Mouse (Mus musculus) forebrain, postnatal 0 days (tissue): ENCODE results near the gene Ahnak2. TPM values are rescaled to one million over a fixed set of nuclear protein-coding genes. Genes with fewer than 3 reads are reported as not detected.
A peak's percentile ranks its signal among the peaks of the same experiment; 100 is the strongest.

Source experiments
- ATAC-seq: fragments of 200-750 bp; cut with Nextera tagmentation; 2 replicates; pipeline ENCODE4 v1.8.0; 2017; ENCODE audit warnings: mild to moderate bottlenecking, moderate library complexity
- DNase-seq: peaks from one replicate; pipeline ENCODE4 v3.0.0-alpha.2; 2015
- H3K27ac ChIP-seq: fragments of 300-500 bp; sonication (generic); 2 replicates; pipeline ENCODE4 v1.5.1; 2014; ENCODE audit warnings: low read depth, mild to moderate bottlenecking, antibody characterized with exemption, low read length, moderate library complexity, mixed read lengths
- H3K27me3 ChIP-seq: fragments of 300-500 bp; sonication (generic); 2 replicates; pipeline ENCODE4 v1.6.1; 2014; ENCODE audit warnings: mild to moderate bottlenecking, low read length, mixed read lengths; ENCODE audit not compliant: insufficient read depth
- H3K36me3 ChIP-seq: fragments of 300-500 bp; sonication (generic); 2 replicates; pipeline ENCODE4 v1.6.1; 2014; ENCODE audit warnings: mild to moderate bottlenecking, moderate library complexity; ENCODE audit not compliant: insufficient read depth
- H3K4me1 ChIP-seq: fragments of 300-500 bp; sonication (generic); 2 replicates; pipeline ENCODE4 v1.6.1; 2014; ENCODE audit warnings: antibody characterized with exemption; ENCODE audit not compliant: insufficient read depth
- H3K4me2 ChIP-seq: fragments of 300-500 bp; sonication (generic); 2 replicates; pipeline ENCODE4 v1.6.1; 2014; ENCODE audit warnings: low read depth, mild to moderate bottlenecking, moderate library complexity
- H3K4me3 ChIP-seq: fragments of 300-500 bp; sonication (generic); 2 replicates; pipeline ENCODE4 v1.5.1; 2014; ENCODE audit warnings: low read depth, low read length, mixed read lengths
- H3K9ac ChIP-seq: fragments of 300-500 bp; sonication (generic); 2 replicates; pipeline ENCODE4 v1.6.1; 2014; ENCODE audit warnings: mild to moderate bottlenecking
- H3K9me3 ChIP-seq: fragments of 300-500 bp; sonication (generic); 2 replicates; pipeline ENCODE4 v1.6.1; 2016; ENCODE audit warnings: low read length
- CTCF ChIP-seq: sonication (generic); IDR thresholded peaks from 2 replicates; pipeline ENCODE4 v1.5.1; 2016; ENCODE audit warnings: antibody characterized with exemption, control low read depth, low read depth
- WGBS: fragments of 180-500 bp; shearing (Covaris S2); extraction: QIAGEN DNeasy Blood & Tissue Kit; methylation state at CpG from one replicate; pipeline ENCODE4 v1.1.7; 2014; 5-methylcytosine and 5-hydroxymethylcytosine counted together
- polyA plus RNA-seq: library from polyadenylated mRNA; unstranded; fragments of >200 nt; fragmentation: Nextera tagmentation; extraction: Ambion mirVana; gene quantifications from 2 replicates; pipeline ENCODE4 v1.2.1, GENCODE M21; 2015
- total RNA-seq: library from RNA; depleted of rRNA; stranded (reverse); fragments of >200 nt; gene quantifications from 2 replicates; pipeline ENCODE4 v1.2.3, GENCODE M21; 2014

Gene Ahnak2
- total and polyA plus RNA-seq, 2 experiments from 2014 or later = 1.3 to 2.5 TPM

GRCm38 (mm10) chr12:112809641-112810040 is 7.2 kb upstream of the Ahnak2 start:
- Histone ChIP-seq H3K36me3 (peaks cover 17% of the 10 kb centered on the region), H3K27ac (no peak overlapping the region), H3K4me2 (peak overlapping the region; percentile 97), H3K4me1 (peaks cover 13% of the 10 kb centered on the region; the same call in 1 of the 2 replicates), H3K9me3 (no peaks in the 10 kb centered on the region), H3K4me3 (peak overlapping the region; percentile 63), H3K27me3 (no peaks in the 10 kb centered on the region), H3K9ac (peak overlapping the region; percentile 68)
- TF ChIP-seq CTCF = no peak
- no peak for DNase-seq
- ATAC-seq = no peak
- WGBS = 24% methylated on average over 8 of the region's 8 CpGs

- Histone ChIP-seq H3K27ac (peak within 1 kb of the TSS; percentile 82), H3K27me3 (no peaks in the 10 kb centered on the region), H3K36me3 (peaks cover 9% of the 10 kb centered on the region; the same call in 1 of the 2 replicates), H3K9ac (peak within 1 kb of the TSS; percentile 68), H3K9me3 (no peaks in the 10 kb centered on the region), H3K4me2 (peak within 1 kb of the TSS; percentile 97), H3K4me3 (peak within 1 kb of the TSS; percentile 63), H3K4me1 (peaks cover 13% of the 10 kb centered on the region; the same call in 1 of the 2 replicates)
- ATAC-seq = peak; percentile 96
- DNase-seq = peak; percentile 98
- TF ChIP-seq CTCF = peak; percentile 71
- under 1% methylated on average over 64 of the region's 64 CpGs for WGBS
Measured at GRCm38 (mm10) chr12:112808587-112809364, 6.3 kb upstream of the Ahnak2 start, which contains the start of gene Clba1. Clba1 (plus strand) TSS chr12:112808937.

GRCm38 (mm10) chr12:112808212-112808586 is 5.7 kb upstream of the Ahnak2 start:
- no peak for TF ChIP-seq CTCF
- H3K4me2 ChIP-seq = peak overlapping the region; percentile 97
- peak overlapping the region; percentile 82 for H3K27ac ChIP-seq
- peaks cover 13% of the 10 kb centered on the region; the same call in 1 of the 2 replicates for H3K4me1 ChIP-seq
- ATAC-seq = no peak
- no peak for DNase-seq
- peak overlapping the region; percentile 68 for H3K9ac ChIP-seq
- no peaks in the 10 kb centered on the region for H3K9me3 ChIP-seq
- WGBS = 56% methylated on average over 5 of the region's 5 CpGs
- peak overlapping the region; percentile 63 for H3K4me3 ChIP-seq
- no peaks in the 10 kb centered on the region for H3K27me3 ChIP-seq
- H3K36me3 ChIP-seq = peaks cover 5% of the 10 kb centered on the region; the same call in 1 of the 2 replicates

GRCm38 (mm10) chr12:112807796-112808195 is 5.3 kb upstream of the Ahnak2 start:
- H3K4me1 ChIP-seq = peaks cover 13% of the 10 kb centered on the region; the same call in 1 of the 2 replicates
- H3K9ac ChIP-seq = 0 out of 2 replicates have a peak overlapping the region, but pooled peaks have one; percentile 68
- no peaks in the 10 kb centered on the region for H3K9me3 ChIP-seq
- DNase-seq (no peak), ATAC-seq (no peak)
- no peak for TF ChIP-seq CTCF
- no peak overlapping the region for H3K4me3 ChIP-seq
- H3K36me3 ChIP-seq = peaks cover 5% of the 10 kb centered on the region; the same call in 1 of the 2 replicates
- no peak overlapping the region for H3K4me2 ChIP-seq
- no peaks in the 10 kb centered on the region for H3K27me3 ChIP-seq
- H3K27ac ChIP-seq = 0 out of 2 replicates have a peak overlapping the region, but pooled peaks have one; percentile 82
- 86% methylated on average over 4 of the region's 4 CpGs for WGBS

- Histone ChIP-seq H3K36me3 (no peaks in the 10 kb centered on the region), H3K4me2 (no peak overlapping the region), H3K4me3 (no peak overlapping the region), H3K9me3 (no peaks in the 10 kb centered on the region), H3K27ac (no peak overlapping the region), H3K4me1 (peaks cover 13% of the 10 kb centered on the region; the same call in 1 of the 2 replicates), H3K9ac (no peak overlapping the region), H3K27me3 (no peaks in the 10 kb centered on the region; the same call in 1 of the 2 replicates)
- TF ChIP-seq CTCF = no peak
- WGBS = 75% methylated on average over 6 of the region's 6 CpGs
- DNase-seq = no peak
- ATAC-seq = no peak
Measured at GRCm38 (mm10) chr12:112806044-112806443, 3.6 kb upstream of the Ahnak2 start.

- ATAC-seq = no peak
- no peak overlapping the region for H3K4me2 ChIP-seq
- DNase-seq = no peak
- H3K27ac ChIP-seq = no peak overlapping the region
- no peak for TF ChIP-seq CTCF
- H3K9me3 ChIP-seq = no peaks in the 10 kb centered on the region
- H3K27me3 ChIP-seq = no peaks in the 10 kb centered on the region; the same call in none of the 2 replicates
- H3K4me3 ChIP-seq = no peak overlapping the region
- WGBS = 41% methylated on average over 13 of the region's 13 CpGs
- H3K4me1 ChIP-seq = peaks cover 5% of the 10 kb centered on the region; the same call in 1 of the 2 replicates
- H3K9ac ChIP-seq = no peak overlapping the region
- H3K36me3 ChIP-seq = no peaks in the 10 kb centered on the region
Measured at GRCm38 (mm10) chr12:112804046-112804445, 1.6 kb upstream of the Ahnak2 start.

- ATAC-seq (no peak), DNase-seq (no peak)
- Histone ChIP-seq H3K36me3 (no peaks in the 10 kb centered on the region), H3K4me3 (peak overlapping the region; percentile 59), H3K9ac (no peak overlapping the region), H3K9me3 (no peaks in the 10 kb centered on the region), H3K27me3 (no peaks in the 10 kb centered on the region; the same call in none of the 2 replicates), H3K4me1 (peaks cover 1% of the 10 kb centered on the region; the same call in 1 of the 2 replicates), H3K27ac (no peak overlapping the region), H3K4me2 (peak overlapping the region; percentile 99; the same call in 1 of the 2 replicates)
- 26% methylated on average over 3 of the region's 3 CpGs for WGBS
- no peak for TF ChIP-seq CTCF
Measured at GRCm38 (mm10) chr12:112802917-112803316, 460 bp upstream of the Ahnak2 start.
